Mouse (Mus musculus): ENCODE data around the gene Grtp1.

GRCm38 (mm10) chr8:13244343-13244880 is 44.0 kb upstream of the Grtp1 start:
- TF ChIP-seq CTCF (IDR thresholded peaks at IDR 0.05; ENCODE audit: low read depth), result 0 out of 2 replicates have a peak, but pooled peaks have one; percentile 4
- TF ChIP-seq EP300 (IDR thresholded peaks at IDR 0.05; ENCODE audit: low read depth), result no peak
